Mouse (Mus musculus): ENCODE data around the gene Ints1.

Ints1 gene

DNA sequence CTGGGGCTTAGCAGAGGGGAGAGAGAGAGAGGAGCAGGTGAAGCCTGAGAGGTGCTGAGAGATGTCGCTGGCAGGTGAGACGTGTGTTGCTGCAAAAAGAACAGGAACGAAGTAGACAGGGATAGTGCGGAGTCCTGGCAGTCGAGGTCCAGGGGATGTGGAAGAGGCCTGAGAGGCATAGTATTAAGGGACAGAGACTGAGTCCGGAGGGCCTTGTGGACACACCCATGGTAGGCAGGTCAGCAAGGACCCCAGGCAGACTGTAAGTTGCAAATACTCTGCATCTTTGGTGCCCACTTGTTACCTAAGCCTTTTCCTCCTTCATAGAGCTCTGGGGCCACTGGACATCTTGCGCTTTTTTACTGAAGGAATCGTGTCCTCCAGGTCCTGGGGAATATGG lies 25.8 kb upstream of the Ints1 start:
- DNase-seq (ENCODE audit: low read depth, low spot score), result no peak

DNA sequence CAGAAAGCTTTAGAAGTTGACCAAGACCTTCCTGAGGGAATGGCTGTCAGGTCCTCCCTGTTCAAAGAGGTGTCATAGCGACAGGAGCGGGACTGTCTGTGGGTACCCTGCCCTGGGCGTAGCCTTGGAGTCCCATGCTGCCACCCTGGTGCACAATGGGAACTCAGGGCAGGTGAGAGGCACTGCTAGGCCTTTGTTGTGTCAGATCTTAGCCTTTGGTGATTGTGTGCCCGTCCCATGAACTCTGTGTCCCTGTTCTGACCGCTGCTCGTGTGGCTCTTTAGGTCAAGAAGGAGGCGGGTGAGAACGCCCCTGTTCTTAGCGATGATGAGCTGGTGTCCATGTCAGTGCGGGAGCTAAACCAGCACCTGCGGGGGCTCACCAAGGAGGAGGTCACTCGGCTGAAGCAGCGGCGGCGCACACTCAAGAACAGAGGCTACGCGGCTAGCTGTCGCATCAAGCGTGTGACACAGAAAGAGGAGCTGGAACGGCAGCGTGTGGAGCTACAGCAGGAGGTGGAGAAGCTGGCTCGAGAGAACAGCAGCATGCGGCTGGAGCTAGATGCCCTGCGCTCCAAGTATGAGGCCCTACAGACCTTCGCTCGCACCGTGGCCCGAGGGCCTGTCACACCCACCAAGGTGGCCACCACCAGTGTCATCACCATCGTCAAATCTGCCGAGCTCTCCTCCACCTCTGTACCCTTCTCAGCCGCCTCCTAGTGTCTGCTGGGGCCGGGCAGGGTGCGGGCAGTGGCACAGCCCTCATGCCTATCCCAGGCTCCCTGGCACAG lies 24.5 kb upstream of the Ints1 start:
- DNase-seq (ENCODE audit: low read depth, low spot score), result no peak

DNA sequence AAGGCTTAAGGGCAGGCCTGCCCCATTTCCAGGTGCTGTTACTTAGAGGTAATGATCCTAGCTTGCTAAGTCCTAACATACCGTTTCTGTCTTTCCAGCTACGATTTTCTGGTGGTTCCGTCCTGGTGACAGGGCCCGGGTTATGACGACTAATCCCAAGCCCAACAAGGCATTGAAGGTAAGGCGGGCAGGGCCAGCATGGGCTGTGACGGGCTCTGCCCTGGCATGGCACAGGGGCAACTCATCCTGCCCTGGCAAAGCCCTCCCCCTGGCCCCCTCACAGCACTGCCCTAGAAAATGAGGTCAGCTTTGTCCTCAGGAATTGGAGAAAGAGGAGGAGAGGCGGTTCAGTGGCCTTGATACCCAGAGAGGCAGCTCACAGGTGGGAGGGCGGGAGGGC lies 23.6 kb upstream of the Ints1 start:
- DNase-seq (ENCODE audit: low read depth, low spot score), result no peak

DNA sequence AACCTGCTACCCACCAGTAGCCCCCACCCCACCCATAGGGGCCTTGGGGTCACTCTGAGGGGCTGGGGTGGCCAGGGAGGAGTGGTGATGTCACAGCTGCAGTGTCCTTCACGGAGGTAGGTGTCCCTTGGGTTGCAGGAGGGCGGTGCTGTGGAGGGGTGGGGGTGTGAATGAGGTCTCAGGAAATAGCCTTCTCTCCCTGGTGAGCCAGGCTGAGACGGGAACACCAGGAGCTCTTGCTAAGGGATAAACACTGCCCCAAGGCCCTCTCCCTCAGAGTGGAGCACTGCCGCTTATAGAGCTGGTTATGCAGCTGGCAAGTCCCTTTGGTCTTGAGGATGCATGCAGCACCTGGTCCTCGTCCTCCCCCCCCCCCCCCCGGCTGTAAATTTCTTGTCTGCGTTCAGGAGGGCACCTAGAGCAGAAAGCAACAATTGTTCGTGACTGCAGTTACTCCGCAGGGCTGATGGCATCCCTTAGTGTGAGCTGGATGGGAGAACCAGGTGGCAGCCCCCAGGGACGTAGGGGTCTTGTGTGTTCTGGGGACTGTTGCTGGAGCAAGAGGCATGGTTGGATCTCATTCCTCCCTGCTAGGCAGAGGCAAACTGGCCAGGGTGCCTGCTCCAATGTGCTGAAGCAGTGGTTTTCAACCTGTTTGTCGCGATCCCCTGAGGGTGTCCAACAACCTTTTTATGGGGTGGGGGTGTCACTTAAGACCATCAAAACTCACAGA lies 22.9 kb upstream of the Ints1 start:
- no peak for DNase-seq (ENCODE audit: low read depth, low spot score)

DNA sequence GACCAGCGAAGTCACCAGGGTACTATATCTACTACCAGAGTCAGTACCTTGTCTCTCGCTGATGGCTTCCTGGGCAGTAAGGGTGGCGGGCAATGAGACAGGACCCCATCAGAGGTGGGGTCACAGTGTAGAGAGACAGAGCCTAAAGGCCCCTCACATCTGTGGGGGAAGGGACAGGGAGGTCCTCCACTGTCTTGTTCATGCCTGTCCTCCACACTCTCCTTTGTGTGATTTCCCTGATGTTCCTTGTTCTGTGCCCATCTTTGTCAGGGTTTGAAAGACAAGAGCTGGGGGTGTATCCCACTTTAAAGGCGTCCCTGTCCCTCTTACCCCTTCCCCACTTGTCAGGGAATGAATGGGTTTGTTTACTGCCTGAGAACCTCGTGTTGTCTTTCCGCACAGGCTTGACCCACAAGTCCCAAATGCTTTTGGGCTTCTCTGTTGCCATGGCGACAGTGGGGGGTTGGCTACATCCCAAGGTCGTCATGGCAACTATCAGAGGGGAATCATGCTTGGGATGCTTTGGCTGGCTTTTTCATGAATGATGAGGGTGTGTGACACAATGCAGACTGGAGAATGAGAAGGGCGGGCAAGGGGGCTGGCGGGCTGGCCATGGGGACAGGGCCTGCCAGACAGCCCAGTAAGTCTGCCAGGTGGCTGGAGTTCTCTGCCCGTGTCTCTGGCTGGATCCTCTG lies 22.1 kb upstream of the Ints1 start:
- peak; percentile 45 for DNase-seq (ENCODE audit: low read depth, low spot score)

DNA sequence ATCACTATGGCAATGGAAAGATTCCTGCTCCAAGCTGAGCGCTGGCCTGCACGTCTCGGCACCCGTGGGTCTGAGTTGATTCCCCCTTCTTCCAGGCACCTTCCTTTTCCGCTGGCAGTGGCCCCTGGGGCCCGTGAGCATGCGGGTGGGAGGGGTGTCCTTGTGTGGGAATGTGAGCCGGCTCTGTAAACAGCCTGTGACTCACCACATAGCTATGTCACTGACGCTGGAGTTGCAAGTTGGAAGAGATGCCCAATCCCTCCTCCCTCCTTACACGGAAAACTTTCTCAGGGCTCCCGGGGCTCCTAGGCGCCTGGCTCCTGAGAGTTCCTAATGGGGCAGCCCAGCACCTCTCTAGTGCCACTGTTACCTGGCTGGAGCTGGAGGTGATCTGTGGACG lies 21.4 kb upstream of the Ints1 start:
- no peak for DNase-seq (ENCODE audit: low read depth, low spot score)

DNA sequence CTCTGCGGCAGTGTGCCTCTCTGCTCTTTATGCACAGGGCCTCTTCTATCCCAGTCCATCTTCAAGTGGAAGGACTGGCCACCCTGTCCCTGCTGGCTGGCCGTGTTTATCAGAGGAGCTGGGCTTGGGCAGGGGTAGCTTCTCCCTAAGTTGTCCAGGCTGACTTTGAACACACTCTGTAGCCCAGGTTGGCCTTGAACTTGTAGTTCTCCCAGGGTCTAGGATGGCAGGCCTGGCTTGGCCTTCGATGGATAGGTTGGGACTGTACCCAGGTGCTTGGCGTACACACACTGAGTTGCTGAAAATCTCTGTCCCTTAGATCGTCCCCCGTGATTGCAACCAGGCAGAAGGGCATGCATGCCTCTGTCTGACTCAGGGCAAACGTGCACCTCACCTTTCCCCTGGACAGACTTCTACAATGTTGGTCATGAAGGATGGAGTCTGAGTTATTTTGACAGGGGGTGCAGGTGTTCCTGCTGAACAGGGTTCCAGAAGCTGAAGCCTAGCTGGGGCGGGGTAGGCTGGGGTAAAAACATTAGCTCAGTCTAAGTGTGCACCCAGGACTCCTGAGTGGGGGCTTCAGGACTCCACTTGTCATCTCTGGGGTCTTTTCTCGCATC lies 20.6 kb upstream of the Ints1 start:
- no peak for DNase-seq (ENCODE audit: low read depth, low spot score)

DNA sequence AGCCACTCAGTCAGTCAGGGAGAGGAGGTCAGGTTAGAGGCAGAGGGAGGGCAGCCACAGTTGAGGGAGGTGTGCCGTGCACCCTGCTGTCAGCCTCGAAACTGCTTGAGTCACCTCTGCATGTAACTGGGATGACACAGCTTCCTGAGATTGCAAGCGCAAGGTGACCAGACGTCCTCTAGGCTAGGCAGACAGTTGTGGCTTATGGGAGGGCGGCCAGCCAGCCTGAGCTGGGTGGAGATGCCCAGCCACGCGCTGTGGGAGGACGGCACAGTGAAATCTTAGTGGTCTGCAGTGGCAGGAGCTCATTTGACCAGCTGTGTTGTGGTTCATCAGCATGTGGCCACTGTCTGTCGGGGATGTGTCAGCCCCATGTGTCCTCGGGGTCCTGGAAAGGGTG lies 19.5 kb upstream of the Ints1 start:
- no peak for DNase-seq (ENCODE audit: low read depth, low spot score)

DNA sequence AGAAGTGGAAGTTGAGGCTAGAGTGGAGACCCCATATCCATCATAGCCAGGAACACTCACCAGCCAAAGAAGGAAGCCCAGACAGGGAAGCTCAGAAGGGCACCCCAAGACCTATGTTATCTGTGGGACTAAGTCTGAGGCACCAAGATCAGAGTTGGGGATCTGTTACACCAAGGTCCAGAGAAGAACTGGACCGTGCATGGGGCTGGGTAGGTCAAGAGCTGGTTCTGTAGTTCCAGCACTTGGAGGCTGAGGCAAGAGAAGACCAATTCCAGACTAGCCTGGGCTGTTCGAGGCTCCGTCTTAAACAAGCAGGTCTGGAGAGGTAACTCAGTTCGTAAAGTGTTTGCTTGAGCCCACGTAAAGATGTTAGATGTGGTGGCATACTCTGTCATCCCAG lies 18.7 kb upstream of the Ints1 start:
- DNase-seq (ENCODE audit: low read depth, low spot score), result no peak

DNA sequence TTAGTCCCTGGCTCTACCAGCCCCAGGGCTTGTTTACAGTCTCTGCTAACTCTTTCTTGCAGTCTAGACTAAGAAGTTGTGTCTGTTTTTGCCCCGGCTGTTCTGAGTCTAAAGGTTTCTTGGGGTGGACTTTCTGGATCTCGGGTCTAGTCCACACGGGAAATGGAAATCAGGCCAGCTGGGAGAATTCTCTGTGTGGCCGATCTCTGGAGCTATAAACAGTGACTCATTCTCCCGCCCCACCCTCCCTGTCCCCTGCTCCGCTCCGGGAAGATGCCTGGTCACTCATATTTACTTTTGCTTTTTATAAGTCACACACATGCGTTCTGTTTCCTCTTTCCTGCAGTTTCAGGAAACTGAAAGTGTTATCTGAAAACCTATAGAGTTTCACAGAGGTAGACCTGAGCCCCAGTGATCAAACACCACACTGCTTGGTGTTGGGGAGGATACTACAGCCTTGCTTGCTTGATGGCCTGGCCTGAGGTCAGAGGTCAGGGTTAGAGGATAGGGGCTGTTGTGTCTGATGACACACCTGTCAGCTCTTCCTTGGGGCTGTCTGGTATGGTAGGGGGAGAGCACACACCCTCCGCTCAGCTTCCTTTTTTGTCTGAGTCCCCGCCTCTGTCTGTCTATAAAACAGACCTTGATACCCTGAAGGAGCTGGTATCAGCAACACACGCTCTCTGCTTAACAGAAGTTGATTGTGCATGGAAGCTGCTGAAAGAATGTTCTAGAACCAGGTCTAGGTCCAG lies 18.0 kb upstream of the Ints1 start:
- no peak for DNase-seq (ENCODE audit: low read depth, low spot score)

DNA sequence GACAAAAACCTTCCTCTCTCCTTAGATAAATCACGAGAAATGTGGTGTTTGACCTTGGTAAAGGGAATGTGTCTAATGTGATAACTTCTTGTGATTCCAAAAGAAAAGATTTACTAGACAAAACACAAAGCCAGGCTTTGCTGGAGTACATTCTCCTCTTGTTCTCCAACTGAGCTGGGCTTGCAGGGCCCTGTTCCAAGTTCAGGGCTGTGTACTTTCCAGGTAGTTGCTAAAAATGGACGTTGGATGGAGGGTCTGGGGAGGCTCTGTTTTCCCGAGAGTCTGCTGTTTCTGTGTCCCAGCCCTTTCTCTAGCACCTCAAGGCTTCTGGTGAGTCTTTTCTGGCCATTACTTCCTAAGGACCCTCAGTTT lies 17.5 kb upstream of the Ints1 start:
- DNase-seq (ENCODE audit: low read depth, low spot score), result no peak

DNA sequence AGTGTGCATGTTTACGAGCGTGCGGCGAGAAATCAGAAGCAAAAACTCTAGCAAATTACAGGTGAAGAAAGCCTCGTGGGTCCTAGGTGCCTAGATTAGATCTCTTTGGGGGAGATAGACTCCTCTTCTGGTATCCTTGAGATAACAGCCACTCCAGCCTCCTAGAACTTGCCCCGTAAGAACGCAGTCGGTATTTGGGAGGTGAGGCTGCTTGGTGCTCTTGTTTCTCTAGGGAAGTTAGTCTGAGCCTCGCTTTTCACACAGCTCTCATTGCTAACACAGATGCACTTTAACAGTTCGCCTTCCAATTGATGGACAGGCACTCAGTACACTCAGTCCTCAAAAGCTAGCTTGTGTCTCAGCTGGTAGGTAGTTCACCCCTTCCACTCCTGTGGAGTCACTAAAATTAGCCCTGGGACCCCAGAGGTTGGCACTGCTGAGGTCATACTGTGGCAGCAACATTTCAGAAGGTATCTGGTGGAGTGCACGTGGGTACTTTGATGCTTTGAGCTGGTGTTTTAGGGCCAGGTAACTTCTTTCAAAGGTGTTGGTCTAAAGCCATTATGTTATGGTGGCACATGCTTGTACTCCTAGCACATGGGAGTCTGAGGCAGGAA lies 16.8 kb upstream of the Ints1 start:
- DNase-seq (ENCODE audit: low read depth, low spot score), result no peak

DNA sequence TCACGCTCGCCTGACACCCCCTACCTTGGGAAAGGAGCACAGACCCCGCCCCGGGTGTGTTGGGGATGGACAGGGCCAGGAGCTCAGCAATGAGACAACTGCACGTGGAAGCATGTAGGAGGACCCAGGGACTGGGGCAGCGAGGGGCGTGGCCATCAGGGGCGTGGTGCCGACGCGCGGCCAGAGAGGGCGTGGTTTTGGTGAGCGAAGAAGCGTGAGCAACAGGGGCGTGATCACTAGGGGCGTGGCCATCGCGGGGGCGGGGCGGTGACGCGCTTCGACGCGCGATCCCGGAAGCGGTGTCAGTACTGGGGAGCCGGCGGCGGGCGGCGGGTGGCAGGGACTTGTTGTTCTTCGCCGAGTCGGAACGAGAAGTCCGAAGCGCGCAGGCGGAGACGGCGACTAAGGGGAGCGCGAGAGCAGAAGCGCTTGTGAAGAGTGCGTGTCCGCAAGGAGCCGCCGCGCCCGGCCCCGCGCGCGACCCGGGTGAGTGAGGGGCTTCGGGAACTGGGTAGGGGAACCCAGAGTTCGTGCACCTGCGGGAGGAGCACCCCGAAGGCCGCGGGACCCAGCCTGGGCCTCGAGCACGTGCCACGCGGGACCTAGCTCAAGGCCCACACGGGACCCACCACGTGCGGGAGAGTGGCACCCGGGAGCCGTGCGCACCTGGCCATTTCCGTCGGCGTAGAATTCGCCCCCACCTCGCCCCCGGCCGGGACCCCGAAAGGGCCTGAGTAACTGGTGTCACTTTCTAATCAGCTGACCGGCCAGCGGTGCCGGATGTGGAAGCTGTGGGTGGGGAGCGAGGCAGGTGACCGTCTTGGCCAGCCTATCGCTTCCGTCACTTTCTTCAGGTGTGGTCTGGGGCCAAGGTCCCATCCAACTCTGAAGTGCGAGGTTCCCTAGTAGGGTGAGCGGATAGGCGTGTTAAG lies 16.0 kb upstream of the Ints1 start, which contains the start of gene Mafk:
Mafk (plus strand) TSS at position 287 of the 932 bp plus-strand sequence.
- DNase-seq (ENCODE audit: low read depth, low spot score), result peak; percentile 94

DNA sequence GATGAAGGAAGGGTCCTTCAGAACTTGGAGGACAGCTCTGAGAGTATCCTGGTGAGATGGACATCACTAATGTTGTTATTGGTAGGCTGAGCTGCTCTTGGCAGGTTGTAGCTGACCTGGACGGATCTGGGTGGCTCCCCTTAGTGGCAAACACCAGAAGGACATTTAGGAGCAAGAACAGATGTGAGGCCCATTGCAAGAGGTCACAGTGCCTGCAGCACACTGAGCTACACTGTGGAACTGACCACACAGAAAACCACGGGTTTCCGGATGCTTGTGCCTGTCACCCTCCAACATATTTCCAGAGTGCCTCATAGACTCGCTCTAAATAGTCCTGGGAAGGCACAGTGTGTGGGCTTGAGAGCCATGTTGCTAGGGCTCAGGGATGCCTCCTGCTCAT lies 14.0 kb upstream of the Ints1 start:
- no peak for DNase-seq (ENCODE audit: low read depth, low spot score)

DNA sequence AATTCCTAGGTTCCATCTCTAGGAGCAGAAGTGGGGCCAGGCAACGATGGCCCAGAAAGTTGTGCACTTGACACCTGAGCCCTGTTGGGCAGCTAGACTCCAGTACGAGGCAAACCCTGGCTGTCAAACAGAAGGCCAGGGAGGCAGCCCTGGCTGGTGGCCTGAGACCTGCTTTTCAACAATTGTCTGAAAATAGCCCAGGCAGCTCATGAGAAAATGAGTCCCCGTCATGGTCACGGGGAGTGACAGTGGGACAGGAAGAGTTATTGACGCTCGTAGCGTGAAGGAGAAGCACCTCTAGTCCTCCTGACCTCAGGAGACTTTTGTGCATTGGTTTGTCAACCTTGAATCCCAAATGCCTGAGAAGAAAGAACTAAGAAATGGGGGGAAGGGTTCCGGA lies 5.9 kb upstream of the Ints1 start:
- DNase-seq (ENCODE audit: low read depth, low spot score), result no peak

DNA sequence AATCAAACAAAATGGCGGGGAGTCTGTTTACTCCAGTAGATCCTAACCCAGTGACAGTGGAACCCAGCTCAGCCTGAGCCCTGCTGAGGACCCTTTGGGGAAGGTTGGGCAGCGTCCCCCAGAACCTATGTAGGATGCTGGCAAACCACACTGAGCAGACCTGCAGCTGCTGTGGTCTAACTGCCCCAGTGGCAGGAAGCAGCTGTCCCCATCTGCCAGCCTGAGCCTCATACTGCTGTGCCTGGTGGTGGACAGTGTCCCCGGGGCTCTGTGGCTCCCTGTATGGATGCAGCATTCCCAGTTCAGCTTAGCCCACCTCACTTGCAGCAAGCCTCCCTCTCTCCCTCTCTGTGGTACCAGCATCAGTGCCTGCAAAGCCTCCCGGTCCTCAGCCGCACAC lies 1.5 kb upstream of the Ints1 start:
- no peak for DNase-seq (ENCODE audit: low read depth, low spot score)

DNA sequence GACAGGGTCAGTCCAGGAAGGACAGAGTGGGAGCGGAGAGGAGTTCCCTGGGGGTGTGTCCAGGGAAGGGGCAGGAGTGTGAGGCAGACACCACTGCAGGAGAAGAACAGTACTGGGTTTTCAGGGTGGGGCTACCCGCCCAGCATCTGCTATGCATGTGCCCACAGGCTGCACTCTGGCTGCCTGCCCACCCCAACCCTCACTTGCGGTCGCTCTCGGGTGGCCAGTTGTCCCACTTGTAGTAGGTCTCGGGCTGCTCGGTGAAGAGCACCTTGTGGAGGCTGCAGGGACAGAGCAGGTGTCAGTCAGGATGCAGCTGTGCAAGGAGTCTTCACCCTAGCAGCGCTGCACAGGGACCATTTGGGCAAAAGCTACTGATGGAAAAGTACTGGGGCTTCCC lies 7.3 kb downstream of the Ints1 start:
- DNase-seq (ENCODE audit: low read depth, low spot score), result no peak

DNA sequence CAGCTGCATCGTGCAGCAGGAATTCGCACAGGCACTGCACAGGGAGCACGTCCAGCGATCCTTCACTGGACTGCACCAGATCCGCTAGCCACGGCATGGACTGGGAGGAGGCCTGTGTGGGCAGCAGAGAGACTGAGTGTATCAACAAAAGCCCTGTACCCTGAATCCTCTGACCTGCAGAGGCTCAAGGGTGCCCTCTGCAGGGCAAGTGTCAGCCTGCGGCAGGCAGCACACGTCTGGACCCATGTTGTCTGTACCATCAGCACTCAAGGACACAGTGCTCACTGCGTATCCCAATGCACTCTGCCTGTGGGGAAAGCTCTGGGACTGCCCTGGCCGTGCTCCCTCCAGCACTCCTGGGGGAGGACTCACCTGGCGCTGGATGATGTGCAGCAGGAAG lies 11.2 kb downstream of the Ints1 start:
- peak; percentile 69 for DNase-seq (ENCODE audit: low read depth, low spot score)

DNA sequence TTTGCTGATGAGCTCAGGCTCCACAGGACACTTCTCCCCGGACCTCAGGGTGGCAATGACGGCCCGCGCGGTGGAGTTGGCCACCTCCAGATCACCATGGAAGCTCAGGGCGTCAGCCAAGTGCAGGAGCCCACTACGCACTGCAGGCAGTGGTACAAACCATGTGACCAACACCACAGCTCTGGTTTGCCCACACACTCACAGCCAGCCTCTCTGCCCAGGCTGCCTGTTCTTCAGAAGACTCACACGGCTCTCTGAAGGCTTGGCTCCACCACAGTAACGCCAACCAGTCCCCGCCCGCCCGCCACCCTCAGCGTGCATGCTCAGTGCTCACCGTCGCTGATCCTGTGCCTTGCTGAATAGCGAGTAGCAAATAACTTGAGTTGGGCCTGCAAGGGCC lies 17.4 kb downstream of the Ints1 start:
- no peak for DNase-seq (ENCODE audit: low read depth, low spot score)

DNA sequence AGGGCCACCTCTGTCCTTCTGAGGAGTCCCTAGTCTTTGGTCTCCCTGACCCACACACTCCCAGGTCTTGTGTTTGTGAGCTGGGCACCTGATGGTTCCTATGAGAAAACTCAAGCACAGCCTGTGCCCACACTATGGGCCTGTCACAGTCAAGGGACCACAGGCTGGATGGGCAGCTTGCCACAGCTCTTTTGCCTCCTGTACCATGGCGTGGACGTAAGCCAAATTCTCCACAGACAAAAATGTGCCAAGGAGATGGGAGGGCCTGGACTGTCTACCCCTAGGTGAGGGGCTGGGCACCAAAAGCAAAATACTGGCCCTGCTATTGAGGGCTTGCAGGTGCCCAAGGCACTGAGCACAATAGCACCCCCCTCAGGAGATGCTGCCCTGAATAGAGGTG lies 18.9 kb downstream of the Ints1 start:
- DNase-seq (ENCODE audit: low read depth, low spot score), result no peak

All from ES-CJ7 (cell line).